Mouse (Mus musculus): ENCODE data around the gene Olfr1199.

Olfr1199 gene

DNA sequence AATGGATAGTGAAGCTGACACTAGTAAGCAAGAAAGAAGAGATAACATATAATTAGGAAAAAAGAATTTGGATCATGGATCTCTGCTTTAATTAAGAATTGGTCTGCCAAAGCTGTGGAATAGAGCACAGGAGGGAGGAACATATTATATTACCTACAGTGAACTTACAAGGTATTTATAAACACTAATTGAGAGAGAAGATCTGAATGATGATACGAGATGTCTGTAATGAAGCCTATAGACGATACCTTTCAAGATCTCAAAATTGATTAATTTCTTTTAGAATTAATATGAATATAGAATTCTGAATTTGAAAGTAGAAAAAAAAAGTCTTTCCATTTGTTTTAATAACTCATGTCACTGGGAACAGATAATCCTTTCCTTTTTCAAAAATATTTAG lies at the start of gene Olfr1199:
TSS of gene Olfr1199 (minus strand) at position 101 of the 400 bp plus-strand sequence.
- no peak for DNase-seq

- DNase-seq: no peak
Measured at GRCm38 (mm10) chr2:88792736-88793135, 32.5 kb upstream of the Olfr1199 start, which contains the start of gene Olfr1201. Gene Olfr1201, plus strand, starts transcription at chr2:88793036.

DNA sequence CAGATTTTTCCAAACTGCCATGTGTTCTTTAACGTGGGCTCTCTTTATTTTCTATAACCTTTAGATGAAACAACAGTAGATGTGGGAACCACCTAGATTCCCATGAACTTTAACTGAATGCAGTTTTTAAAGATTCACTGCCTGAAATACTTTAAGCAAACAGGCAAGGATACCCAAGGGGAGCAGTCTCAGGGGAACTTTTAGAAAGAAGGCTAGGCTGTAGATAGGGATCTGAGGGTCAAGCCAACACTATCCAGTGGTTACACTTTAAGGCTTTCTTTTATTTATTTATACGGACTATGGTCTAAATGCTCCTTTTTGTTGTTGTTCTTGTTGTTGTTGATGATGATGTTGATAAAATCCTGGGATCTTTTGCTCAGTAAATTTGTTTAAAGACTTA lies 10.1 kb upstream of the Olfr1199 start, which contains the start of gene Olfr1200:
TSS of gene Olfr1200 (minus strand) at position 101 of the 400 bp plus-strand sequence.
- DNase-seq: no peak

DNA sequence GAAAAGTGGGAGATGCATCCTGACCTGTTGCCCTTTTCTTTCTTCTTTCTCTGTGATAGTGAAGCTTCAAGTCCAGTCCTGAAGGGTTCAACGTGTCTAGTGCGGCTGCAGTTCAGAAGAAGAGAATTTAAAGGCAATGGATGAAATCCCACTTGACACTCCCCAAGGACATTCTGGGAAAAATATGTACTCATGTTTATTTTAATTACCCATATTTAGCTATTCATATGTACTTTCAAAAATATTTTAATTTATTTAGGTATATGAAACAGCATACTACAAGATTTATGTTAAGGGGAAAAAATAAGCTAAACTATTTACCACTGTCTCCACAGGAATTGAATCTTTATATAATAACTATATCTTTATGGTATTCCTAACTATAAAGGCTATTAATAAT lies 9.0 kb downstream of the Olfr1199 start, which contains the start of gene Olfr1198:
TSS of gene Olfr1198 (minus strand) at position 101 of the 400 bp plus-strand sequence.
- no peak for DNase-seq

DNA sequence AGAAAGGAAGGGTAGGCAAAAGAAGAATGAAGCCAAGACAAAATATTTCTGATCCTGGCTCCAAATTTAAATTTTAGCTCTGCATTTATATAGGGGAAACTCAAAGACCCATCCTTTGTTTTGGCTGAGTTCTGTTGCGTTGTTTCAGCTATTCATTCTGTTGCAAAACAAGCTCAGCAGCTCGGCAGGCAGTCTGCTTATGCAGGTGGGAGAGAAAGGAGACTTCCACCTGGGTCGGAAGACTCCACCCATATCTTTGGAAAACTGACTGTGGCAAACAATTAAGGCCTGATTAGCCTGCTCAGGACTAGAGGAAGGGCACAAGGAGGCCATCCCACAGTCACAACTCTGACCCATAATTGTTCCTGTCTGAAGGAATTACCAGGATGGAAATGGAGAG lies 16.9 kb downstream of the Olfr1199 start:
- no peak for DNase-seq

- DNase-seq: no peak
Measured at GRCm38 (mm10) chr2:88732266-88732665, 28.0 kb downstream of the Olfr1199 start, which contains the start of gene Olfr1197. Gene Olfr1197, minus strand, starts transcription at chr2:88732366.

DNA sequence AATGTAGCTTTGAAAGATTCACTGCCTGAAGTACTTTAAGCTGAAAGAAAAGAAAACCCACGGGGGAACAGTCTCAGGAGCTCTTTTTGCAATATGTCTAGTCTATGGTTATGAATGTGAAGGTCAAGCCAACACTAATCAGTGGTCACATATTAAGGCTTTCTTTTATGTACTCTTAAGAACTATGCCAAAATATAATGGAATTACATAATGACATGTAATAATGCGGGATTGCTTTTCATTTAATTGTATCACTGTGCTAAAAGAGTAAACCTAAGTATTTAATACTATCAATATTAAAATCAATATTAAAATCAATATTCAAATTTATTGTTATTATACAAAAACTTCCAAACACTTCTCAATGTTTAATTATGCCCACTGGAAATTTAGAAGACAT lies 55.8 kb downstream of the Olfr1199 start, which contains the start of gene Olfr1196:
TSS of gene Olfr1196 (minus strand) at position 101 of the 400 bp plus-strand sequence.
- DNase-seq: no peak

All from lung, postnatal 10 days (tissue).